Mouse (Mus musculus) midbrain, embryonic 16.5 days (tissue): ENCODE measurements around the gene Cbx3. TPM values are rescaled to one million over a fixed set of nuclear protein-coding genes. Genes with fewer than 3 reads are reported as not detected.

Experiments used
- ATAC-seq: fragments of 200-750 bp; cut with Nextera tagmentation; 2 replicates; pipeline ENCODE4 v1.8.0; 2017; ENCODE audit warnings: moderate TSS enrichment
- H3K27ac ChIP-seq: fragments of 300-500 bp; sonication (generic); 2 replicates; pipeline ENCODE4 v1.5.1; 2014; ENCODE audit warnings: mild to moderate bottlenecking, low read length, mixed read lengths
- H3K27me3 ChIP-seq: fragments of 300-500 bp; sonication (generic); 2 replicates; pipeline ENCODE4 v1.6.1; 2014; ENCODE audit warnings: low read depth, low read length, mixed read lengths; ENCODE audit not compliant: control insufficient read depth, insufficient read depth
- H3K36me3 ChIP-seq: fragments of 300-500 bp; sonication (generic); 2 replicates; pipeline ENCODE4 v1.6.1; 2014; ENCODE audit warnings: mild to moderate bottlenecking, low read length, moderate library complexity, mixed read lengths; ENCODE audit not compliant: control insufficient read depth, insufficient read depth
- H3K4me1 ChIP-seq: fragments of 300-500 bp; sonication (generic); 2 replicates; pipeline ENCODE4 v1.6.1; 2014; ENCODE audit warnings: mild to moderate bottlenecking, low read length, mixed read lengths; ENCODE audit not compliant: control insufficient read depth, insufficient read depth
- H3K4me2 ChIP-seq: fragments of 300-500 bp; sonication (generic); 2 replicates; pipeline ENCODE4 v1.6.1; 2014; ENCODE audit warnings: mild to moderate bottlenecking, low read length, mixed read lengths
- H3K4me3 ChIP-seq: fragments of 300-500 bp; sonication (generic); 2 replicates; pipeline ENCODE4 v1.5.1; 2014; ENCODE audit warnings: low read depth, mild to moderate bottlenecking, low read length, moderate library complexity, mixed read lengths
- H3K9ac ChIP-seq: fragments of 300-500 bp; sonication (generic); 2 replicates; pipeline ENCODE4 v1.6.1; 2014; ENCODE audit warnings: low read depth, low read length, mixed read lengths
- H3K9me3 ChIP-seq: fragments of 300-500 bp; sonication (generic); replicated peaks from 2 replicates; pipeline ENCODE4 v1.6.1; 2014; ENCODE audit warnings: mild to moderate bottlenecking, low read length, mixed read lengths; ENCODE audit not compliant: control insufficient read depth, poor library complexity, severe bottlenecking
- WGBS: fragments of 180-500 bp; shearing (Covaris S2); extraction: QIAGEN DNeasy Blood & Tissue Kit; methylation state at CpG from one replicate; pipeline ENCODE4 v1.1.7; 2014; 5-methylcytosine and 5-hydroxymethylcytosine counted together
- polyA plus RNA-seq: library from polyadenylated mRNA; unstranded; fragments of >200 nt; fragmentation: Nextera tagmentation; extraction: Ambion mirVana; gene quantifications from 2 replicates; pipeline ENCODE4 v1.2.1, GENCODE M21; 2015

Cbx3 gene
- polyA plus RNA-seq = 407 and 417 TPM in 2 replicates

GRCm38 (mm10) chr6:51470311-51471178 is at the start of gene Cbx3:
Cbx3 (plus strand) TSS chr6:51470360.
- Histone ChIP-seq H3K4me1 (peaks cover 44% of the 10 kb centered on the region), H3K36me3 (peaks cover 7% of the 10 kb centered on the region), H3K4me3 (peak within 1 kb of the TSS; percentile 82), H3K27ac (peak within 1 kb of the TSS; percentile 100), H3K9me3 (no peaks in the 10 kb centered on the region), H3K9ac (peak within 1 kb of the TSS; percentile 100), H3K27me3 (no peaks in the 10 kb centered on the region), H3K4me2 (peak within 1 kb of the TSS; percentile 75)
- ATAC-seq = peak; percentile 81
- WGBS = under 1% methylated on average over 63 of the region's 99 CpGs

- H3K9me3 ChIP-seq = no peaks in the 10 kb centered on the region
- no peak overlapping the region for H3K27ac ChIP-seq
- no peak overlapping the region for H3K4me2 ChIP-seq
- ATAC-seq = no peak
- no peaks in the 10 kb centered on the region for H3K36me3 ChIP-seq
- no peak overlapping the region for H3K4me3 ChIP-seq
- H3K27me3 ChIP-seq = no peaks in the 10 kb centered on the region
- no peak overlapping the region for H3K9ac ChIP-seq
- 52% methylated on average over 11 of the region's 11 CpGs for WGBS
- H3K4me1 ChIP-seq = no peaks in the 10 kb centered on the region
Measured at GRCm38 (mm10) chr6:51423466-51424122, 46.6 kb upstream of the Cbx3 start.

GRCm38 (mm10) chr6:51424537-51424936 is 45.6 kb upstream of the Cbx3 start:
- no peaks in the 10 kb centered on the region for H3K4me1 ChIP-seq
- H3K27me3 ChIP-seq = no peaks in the 10 kb centered on the region

GRCm38 (mm10) chr6:51432535-51433397 is 37.4 kb upstream of the Cbx3 start, which contains the start of gene Nfe2l3:
Nfe2l3 (plus strand) TSS chr6:51432670.
- H3K9ac ChIP-seq = peak within 1 kb of the TSS; percentile 84
- H3K4me2 ChIP-seq = peak within 1 kb of the TSS; percentile 83
- peaks cover 2% of the 10 kb centered on the region; the same call in 1 of the 2 replicates for H3K27me3 ChIP-seq
- 0 out of 2 replicates have a peak within 1 kb of the TSS, but pooled peaks have one; percentile 17 for H3K27ac ChIP-seq
- H3K36me3 ChIP-seq = no peaks in the 10 kb centered on the region
- peaks cover 19% of the 10 kb centered on the region for H3K4me1 ChIP-seq
- H3K9me3 ChIP-seq = no peaks in the 10 kb centered on the region
- ATAC-seq = peak; percentile 79
- H3K4me3 ChIP-seq = peak within 1 kb of the TSS; percentile 69
- 1% methylated on average over 71 of the region's 74 CpGs for WGBS

More at GRCm38 (mm10) chr6:51424537-51424936, 45.6 kb upstream of the Cbx3 start:
- WGBS = 90% methylated on average over 2 of the region's 2 CpGs
- no peak overlapping the region for H3K4me2 ChIP-seq
- H3K9ac ChIP-seq = no peak overlapping the region
- ATAC-seq = no peak
- H3K9me3 ChIP-seq = no peaks in the 10 kb centered on the region
- no peaks in the 10 kb centered on the region for H3K36me3 ChIP-seq
- H3K4me3 ChIP-seq = no peak overlapping the region
- H3K27ac ChIP-seq = no peak overlapping the region

GRCm38 (mm10) chr6:51434270-51434669 is 35.9 kb upstream of the Cbx3 start:
- H3K27me3 ChIP-seq = peaks cover 2% of the 10 kb centered on the region; the same call in 1 of the 2 replicates
- H3K4me2 ChIP-seq = peak overlapping the region; percentile 83
- no peak overlapping the region for H3K9ac ChIP-seq
- H3K36me3 ChIP-seq = no peaks in the 10 kb centered on the region
- peaks cover 19% of the 10 kb centered on the region for H3K4me1 ChIP-seq
- no peaks in the 10 kb centered on the region for H3K9me3 ChIP-seq
- no peak for ATAC-seq
- H3K27ac ChIP-seq = no peak overlapping the region
- H3K4me3 ChIP-seq = peak overlapping the region; percentile 69
- WGBS = 50% methylated on average over 7 of the region's 7 CpGs

- H3K4me2 ChIP-seq = no peak overlapping the region
- no peak for ATAC-seq
- H3K27ac ChIP-seq = no peak overlapping the region
- H3K9me3 ChIP-seq = no peaks in the 10 kb centered on the region
- 80% methylated on average over 4 of the region's 4 CpGs for WGBS
- no peak overlapping the region for H3K9ac ChIP-seq
- H3K4me1 ChIP-seq = peaks cover 15% of the 10 kb centered on the region
- no peaks in the 10 kb centered on the region for H3K36me3 ChIP-seq
- H3K4me3 ChIP-seq = no peak overlapping the region
- no peaks in the 10 kb centered on the region for H3K27me3 ChIP-seq
Measured at GRCm38 (mm10) chr6:51437665-51438064, 32.5 kb upstream of the Cbx3 start.

GRCm38 (mm10) chr6:51438826-51439330 is 31.3 kb upstream of the Cbx3 start:
- 78% methylated on average over 9 of the region's 9 CpGs for WGBS
- Histone ChIP-seq H3K4me3 (no peak overlapping the region), H3K4me1 (peaks cover 15% of the 10 kb centered on the region), H3K9ac (no peak overlapping the region), H3K27me3 (no peaks in the 10 kb centered on the region), H3K36me3 (no peaks in the 10 kb centered on the region), H3K27ac (no peak overlapping the region), H3K4me2 (no peak overlapping the region), H3K9me3 (no peaks in the 10 kb centered on the region)
- ATAC-seq = no peak

- Histone ChIP-seq H3K9ac (no peak overlapping the region), H3K36me3 (no peaks in the 10 kb centered on the region), H3K9me3 (no peaks in the 10 kb centered on the region), H3K4me2 (no peak overlapping the region), H3K4me3 (no peak overlapping the region), H3K27ac (no peak overlapping the region), H3K27me3 (no peaks in the 10 kb centered on the region), H3K4me1 (no peaks in the 10 kb centered on the region)
- ATAC-seq = no peak
- WGBS = 66% methylated on average over 9 of the region's 9 CpGs
Measured at GRCm38 (mm10) chr6:51442191-51442835, 27.8 kb upstream of the Cbx3 start.
